In genomic region chr6:5645150-5645732, GRCm38 (mm10) we compare ENCODE assay signal across 8 mouse cellular contexts.
A peak's percentile ranks its signal among the peaks of the same experiment; 100 is the strongest.
DNase-seq lines count a peak whose midpoint lies in the region; ATAC-seq and TF ChIP-seq lines count a peak whose summit lies in the region.
"Had no signal": no experiment of that assay in that cellular context is flagged by ENCODE, and none has a peak within 500 bp of the region (broad histone marks: within the 10 kb centered on the region; RNA-seq: fewer than 3 reads in every experiment).

No protein-coding gene starts in this region.

- H3K4me3 ChIP-seq in forebrain, embryonic 13.5 days: no peak overlapping the region
- H3K4me3 ChIP-seq in hindbrain, embryonic 12.5 days: no peak overlapping the region

- no peaks in the 10 kb centered on the region for H3K36me3 ChIP-seq in forebrain, embryonic 13.5 days (ENCODE audit: poor library complexity, severe bottlenecking)
- H3K36me3 ChIP-seq in hindbrain, embryonic 12.5 days: no peaks in the 10 kb centered on the region

- no peaks in the 10 kb centered on the region for H3K9me3 ChIP-seq in forebrain, embryonic 13.5 days (replicated peaks)
- no peaks in the 10 kb centered on the region for H3K9me3 ChIP-seq in hindbrain, embryonic 12.5 days (replicated peaks)

- in situ Hi-C loops in Patski (cut with MboI; ENCODE audit: low pct_unique_long_range_greater_than_20kb): loop anchor here (5.0 to 25.0 kb wide), 3 partner anchors 157 to 967 kb away; no protein-coding TSS in a partner anchor

- POLR2A ChIA-PET in Patski (lab: Charles Lee): no interaction called here

- no peak for ATAC-seq in Patski
- ATAC-seq in forebrain, embryonic 13.5 days: peak; percentile 87
- ATAC-seq in hindbrain, embryonic 12.5 days (ENCODE audit: low FRiP score): peak; percentile 63
- ATAC-seq in megakaryocyte-erythroid progenitor cell, adult 5-6 weeks (replicated peaks; ENCODE audit: low FRiP score, low TSS enrichment, poor library complexity, severe bottlenecking): peak; percentile 65

- no peak overlapping the region for H3K4me2 ChIP-seq in forebrain, embryonic 13.5 days
- H3K4me2 ChIP-seq in hindbrain, embryonic 12.5 days (replicated peaks): no peak overlapping the region

- peaks cover 10% of the 10 kb centered on the region for H3K27me3 ChIP-seq in Patski
- H3K27me3 ChIP-seq in forebrain, embryonic 13.5 days: peaks cover 4% of the 10 kb centered on the region; the same call in 1 of the 2 replicates
- H3K27me3 ChIP-seq in hindbrain, embryonic 12.5 days: no peaks in the 10 kb centered on the region

- CTCF ChIA-PET in Patski (lab: Charles Lee): interaction anchor here (0.7 to 1.7 kb wide), 3 partner anchors 9 to 154 kb away, joined by 3 to 6 read pairs (median 4); no protein-coding TSS in a partner anchor

- DNase-seq in Patski (ENCODE audit: low read depth, low spot score): no peak
- peak; percentile 20 for DNase-seq in c-Kit-positive CD71-positive TER-119-negative erythroid progenitor cells, embryonic 14.5 days (ENCODE audit: low read depth)
- peak; percentile 85 to 88 for DNase-seq in layer of hippocampus, postnatal 10 days (ENCODE audit: low spot score in 2 of 2)
- DNase-seq in right cerebral cortex, postnatal 36 days (ENCODE audit: low spot score in 2 of 2): peak; percentile 26 to 39

- H3K4me1 ChIP-seq in forebrain, embryonic 13.5 days: no peaks in the 10 kb centered on the region
- H3K4me1 ChIP-seq in hindbrain, embryonic 12.5 days: no peaks in the 10 kb centered on the region

- H3K9ac ChIP-seq in forebrain, embryonic 13.5 days: no peak overlapping the region
- no peak overlapping the region for H3K9ac ChIP-seq in hindbrain, embryonic 12.5 days

- WGBS in forebrain, embryonic 13.5 days: 30% methylated on average over 9 of the region's 9 CpGs
- WGBS in hindbrain, embryonic 12.5 days: 34% methylated on average over 9 of the region's 9 CpGs

- no peak overlapping the region for H3K27ac ChIP-seq in forebrain, embryonic 13.5 days
- no peak overlapping the region for H3K27ac ChIP-seq in hindbrain, embryonic 12.5 days
- H3K27ac ChIP-seq: macrophage had no signal

- TF ChIP-seq CTCF in Patski (IDR thresholded peaks at IDR 0.05): peak; percentile 88
